Mouse (Mus musculus) kidney, embryonic 16.5 days (tissue): ENCODE data around the gene Tead4. TPM values are rescaled to one million over a fixed set of nuclear protein-coding genes. Genes with fewer than 3 reads are reported as not detected.
A peak's percentile ranks its signal among the peaks of the same experiment; 100 is the strongest.

Experiments
- ATAC-seq: fragments of 200-750 bp; cut with Nextera tagmentation; 2 replicates; pipeline ENCODE4 v1.8.0; 2017; ENCODE audit warnings: moderate TSS enrichment; ENCODE audit not compliant: low FRiP score, low TSS enrichment
- H3K27ac ChIP-seq: fragments of 300-500 bp; sonication (generic); 2 replicates; pipeline ENCODE4 v1.5.1; 2014; ENCODE audit warnings: low read length
- H3K27me3 ChIP-seq: fragments of 300-500 bp; sonication (generic); 2 replicates; pipeline ENCODE4 v1.6.1; 2014; ENCODE audit warnings: low read length, control low read depth, mixed read lengths; ENCODE audit not compliant: insufficient read depth
- H3K36me3 ChIP-seq: fragments of 300-500 bp; sonication (generic); 2 replicates; pipeline ENCODE4 v1.6.1; 2014; ENCODE audit warnings: low read length, control low read depth, mixed read lengths; ENCODE audit not compliant: insufficient read depth
- H3K4me1 ChIP-seq: fragments of 300-500 bp; sonication (generic); 2 replicates; pipeline ENCODE4 v1.6.1; 2014; ENCODE audit warnings: low read length, control low read depth, mixed read lengths; ENCODE audit not compliant: insufficient read depth
- H3K4me2 ChIP-seq: fragments of 300-500 bp; sonication (generic); replicated peaks from 2 replicates; pipeline ENCODE4 v1.6.1; 2014; ENCODE audit warnings: low read depth, low read length
- H3K4me3 ChIP-seq: fragments of 300-500 bp; sonication (generic); 2 replicates; pipeline ENCODE4 v1.5.1; 2014; ENCODE audit warnings: mild to moderate bottlenecking, low read length
- H3K9ac ChIP-seq: fragments of 300-500 bp; sonication (generic); replicated peaks from 2 replicates; pipeline ENCODE4 v1.6.1; 2014; ENCODE audit warnings: low read length
- H3K9me3 ChIP-seq: fragments of 300-500 bp; sonication (generic); 2 replicates; pipeline ENCODE4 v1.6.1; 2016; ENCODE audit warnings: low read length, control low read depth
- WGBS: fragments of 180-500 bp; shearing (Covaris S2); extraction: QIAGEN DNeasy Blood & Tissue Kit; methylation state at CpG from one replicate; pipeline ENCODE4 v1.1.7; 2014; 5-methylcytosine and 5-hydroxymethylcytosine counted together
- polyA plus RNA-seq: library from polyadenylated mRNA; unstranded; fragments of >200 nt; fragmentation: Nextera tagmentation; extraction: Ambion mirVana; gene quantifications from 2 replicates; pipeline ENCODE4 v1.2.1, GENCODE M21; 2015

Tead4 gene
- polyA plus RNA-seq, 1 experiment from 2014 or later: 3.0 TPM

DNA sequence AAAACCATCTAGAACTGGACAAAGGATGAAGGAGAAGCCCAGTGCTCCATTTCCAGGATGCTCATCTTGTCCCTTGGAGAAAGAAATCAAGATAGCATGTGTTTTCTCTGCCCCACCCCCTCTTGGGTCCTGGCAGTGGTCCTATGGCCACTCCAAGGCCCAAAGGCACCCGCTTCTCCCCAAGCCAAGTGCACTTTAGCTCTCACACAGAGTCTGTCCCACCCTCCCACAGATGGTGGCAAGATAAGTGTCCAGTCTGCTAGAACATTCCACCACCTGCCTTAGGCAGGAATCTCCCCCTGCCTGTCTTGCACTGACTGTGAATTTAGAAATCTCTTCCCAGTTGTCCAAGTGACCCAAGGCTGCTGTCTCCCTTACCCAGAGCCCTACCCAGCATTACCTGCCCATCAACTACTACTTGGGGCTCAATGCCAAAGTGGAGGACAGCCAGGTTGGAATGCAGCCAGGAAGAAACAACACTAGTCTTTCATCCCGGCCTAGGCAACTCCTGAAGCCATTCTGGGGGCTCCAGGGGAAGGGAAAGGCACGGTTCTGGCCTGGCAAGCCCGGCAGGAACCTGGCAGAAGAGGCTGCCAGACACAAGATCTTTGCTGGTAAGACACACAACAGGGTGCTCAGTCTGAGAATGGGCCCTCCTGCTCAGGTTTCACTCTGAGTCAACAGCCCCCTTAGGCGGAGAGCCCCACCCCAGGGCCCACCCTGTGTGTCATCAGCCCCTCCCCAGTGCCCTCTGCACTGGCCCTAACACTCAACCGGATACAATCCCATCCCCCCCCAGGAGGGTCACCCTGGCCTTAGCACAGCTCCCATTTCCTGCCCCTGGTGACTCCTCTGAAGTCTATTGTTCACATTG, 4.5 kb downstream of the Tead4 start:
- peak; percentile 59 for ATAC-seq
- H3K36me3 ChIP-seq: no peaks in the 10 kb centered on the region
- H3K4me2 ChIP-seq: peak overlapping the region; percentile 26; the same call in 1 of the 2 replicates
- WGBS: 19% methylated on average over 6 of the region's 6 CpGs
- H3K4me3 ChIP-seq: no peak overlapping the region
- H3K4me1 ChIP-seq: peaks cover 30% of the 10 kb centered on the region
- peaks cover 15% of the 10 kb centered on the region for H3K27me3 ChIP-seq
- peak overlapping the region; percentile 54; the same call in 1 of the 2 replicates for H3K27ac ChIP-seq
- peak overlapping the region; percentile 22 for H3K9ac ChIP-seq
- H3K9me3 ChIP-seq: no peaks in the 10 kb centered on the region

GRCm38 (mm10) chr6:128291284-128291683, 9.3 kb downstream of the Tead4 start:
- no peak overlapping the region for H3K4me2 ChIP-seq

GRCm38 (mm10) chr6:128288681-128289080, 11.9 kb downstream of the Tead4 start:
- Histone ChIP-seq H3K4me1 (peaks cover 21% of the 10 kb centered on the region), H3K9me3 (no peaks in the 10 kb centered on the region), H3K27ac (no peak overlapping the region), H3K36me3 (no peaks in the 10 kb centered on the region), H3K27me3 (no peaks in the 10 kb centered on the region), H3K4me3 (no peak overlapping the region), H3K9ac (no peak overlapping the region), H3K4me2 (no peak overlapping the region)
- WGBS: 92% methylated on average over 6 of the region's 6 CpGs
- no peak for ATAC-seq

More at GRCm38 (mm10) chr6:128291284-128291683, 9.3 kb downstream of the Tead4 start:
- no peak for ATAC-seq
- peaks cover 6% of the 10 kb centered on the region for H3K4me1 ChIP-seq
- H3K27me3 ChIP-seq: no peaks in the 10 kb centered on the region
- WGBS: 76% methylated on average over 5 of the region's 5 CpGs
- H3K27ac ChIP-seq: no peak overlapping the region
- H3K4me3 ChIP-seq: no peak overlapping the region
- H3K36me3 ChIP-seq: no peaks in the 10 kb centered on the region
- no peaks in the 10 kb centered on the region for H3K9me3 ChIP-seq
- no peak overlapping the region for H3K9ac ChIP-seq

GRCm38 (mm10) chr6:128285792-128286430, 14.7 kb downstream of the Tead4 start:
- Histone ChIP-seq H3K36me3 (no peaks in the 10 kb centered on the region), H3K4me2 (peak overlapping the region; percentile 60), H3K9me3 (no peaks in the 10 kb centered on the region), H3K27me3 (no peaks in the 10 kb centered on the region), H3K27ac (peak overlapping the region; percentile 15; the same call in 1 of the 2 replicates), H3K4me1 (peaks cover 21% of the 10 kb centered on the region), H3K4me3 (peak overlapping the region; percentile 39), H3K9ac (peak overlapping the region; percentile 61)
- 4% methylated on average over 16 of the region's 16 CpGs for WGBS
- peak; percentile 89 for ATAC-seq

DNA sequence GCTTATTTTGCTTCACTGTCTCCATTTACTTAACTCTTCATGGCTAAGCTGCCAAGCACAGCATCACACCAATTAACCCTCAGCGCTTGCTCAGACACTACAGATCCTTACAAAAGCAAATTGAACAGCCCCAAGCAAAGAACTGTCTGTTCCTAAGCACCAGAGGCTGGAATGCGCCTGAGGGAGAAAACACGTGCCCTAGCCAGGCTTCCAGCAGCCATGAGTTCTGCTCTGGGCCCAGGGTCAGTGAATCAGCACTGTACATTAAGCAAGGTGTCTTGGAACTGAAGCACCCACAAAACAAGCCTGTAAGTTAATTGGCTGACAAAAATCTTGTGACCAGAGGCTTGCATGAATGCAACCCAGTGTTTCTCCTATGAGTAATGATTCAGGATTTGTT, 18.5 kb downstream of the Tead4 start:
- no peak for ATAC-seq
- 67% methylated on average over 3 of the region's 3 CpGs for WGBS

GRCm38 (mm10) chr6:128280472-128281145, 20.0 kb downstream of the Tead4 start:
- Histone ChIP-seq H3K36me3 (no peaks in the 10 kb centered on the region), H3K27me3 (no peaks in the 10 kb centered on the region), H3K4me1 (peaks cover 28% of the 10 kb centered on the region), H3K4me2 (no peak overlapping the region), H3K4me3 (no peak overlapping the region), H3K27ac (no peak overlapping the region), H3K9me3 (no peaks in the 10 kb centered on the region), H3K9ac (no peak overlapping the region)
- WGBS: 47% methylated on average over 14 of the region's 14 CpGs
- no peak for ATAC-seq

More for the DNA sequence above, 18.5 kb downstream of the Tead4 start:
- Histone ChIP-seq H3K27me3 (no peaks in the 10 kb centered on the region), H3K4me2 (no peak overlapping the region), H3K9ac (no peak overlapping the region), H3K9me3 (no peaks in the 10 kb centered on the region), H3K4me3 (no peak overlapping the region), H3K4me1 (peaks cover 36% of the 10 kb centered on the region), H3K27ac (no peak overlapping the region), H3K36me3 (no peaks in the 10 kb centered on the region)

DNA sequence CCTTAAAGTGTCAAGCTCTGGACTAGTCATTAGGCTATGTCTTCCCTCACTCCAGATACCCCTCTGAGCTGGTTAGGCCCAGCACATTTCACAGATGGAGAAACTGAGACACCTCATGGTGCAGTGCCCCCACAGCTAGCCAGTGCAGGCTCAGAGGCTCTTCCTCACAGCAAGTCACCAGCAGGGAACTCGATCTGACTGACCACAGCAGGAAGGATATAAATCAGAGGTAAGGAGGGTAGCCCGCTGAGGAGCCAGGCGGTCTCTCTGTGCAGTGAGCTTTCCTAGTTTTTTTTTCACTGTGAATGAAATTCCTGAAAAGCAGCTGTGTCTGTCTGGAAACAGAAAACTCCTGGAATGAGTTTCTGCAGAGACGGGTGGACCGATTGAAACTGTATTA, 21.0 kb downstream of the Tead4 start:
- Histone ChIP-seq H3K4me1 (peaks cover 25% of the 10 kb centered on the region), H3K9me3 (no peaks in the 10 kb centered on the region), H3K4me3 (no peak overlapping the region), H3K27ac (no peak overlapping the region), H3K27me3 (no peaks in the 10 kb centered on the region), H3K36me3 (no peaks in the 10 kb centered on the region), H3K4me2 (no peak overlapping the region), H3K9ac (no peak overlapping the region)
- 5% methylated on average over 5 of the region's 5 CpGs for WGBS
- peak; percentile 80 for ATAC-seq

GRCm38 (mm10) chr6:128279099-128279498, 21.5 kb downstream of the Tead4 start:
- ATAC-seq: no peak
- Histone ChIP-seq H3K27me3 (no peaks in the 10 kb centered on the region), H3K9ac (no peak overlapping the region), H3K4me2 (no peak overlapping the region), H3K4me1 (peaks cover 23% of the 10 kb centered on the region), H3K36me3 (no peaks in the 10 kb centered on the region), H3K27ac (no peak overlapping the region), H3K9me3 (no peaks in the 10 kb centered on the region), H3K4me3 (no peak overlapping the region)
- 40% methylated on average over 4 of the region's 4 CpGs for WGBS

- no peaks in the 10 kb centered on the region for H3K9me3 ChIP-seq
- no peak overlapping the region for H3K27ac ChIP-seq
- WGBS: 77% methylated on average over 11 of the region's 11 CpGs
- H3K4me2 ChIP-seq: no peak overlapping the region
- no peak for ATAC-seq
- H3K36me3 ChIP-seq: no peaks in the 10 kb centered on the region
- H3K9ac ChIP-seq: no peak overlapping the region
- no peaks in the 10 kb centered on the region for H3K27me3 ChIP-seq
- peaks cover 23% of the 10 kb centered on the region for H3K4me1 ChIP-seq
- no peak overlapping the region for H3K4me3 ChIP-seq
Observed at GRCm38 (mm10) chr6:128277132-128278085, 23.2 kb downstream of the Tead4 start.
